Mouse (Mus musculus): ENCODE measurements around the gene Ppm1h. TPM values are rescaled to one million over a fixed set of nuclear protein-coding genes. Genes with fewer than 3 reads are reported as not detected.

The Ppm1h gene
- total and polyA plus RNA-seq, 2 experiments from 2014 or later: 50.3 to 60.2 TPM

DNA sequence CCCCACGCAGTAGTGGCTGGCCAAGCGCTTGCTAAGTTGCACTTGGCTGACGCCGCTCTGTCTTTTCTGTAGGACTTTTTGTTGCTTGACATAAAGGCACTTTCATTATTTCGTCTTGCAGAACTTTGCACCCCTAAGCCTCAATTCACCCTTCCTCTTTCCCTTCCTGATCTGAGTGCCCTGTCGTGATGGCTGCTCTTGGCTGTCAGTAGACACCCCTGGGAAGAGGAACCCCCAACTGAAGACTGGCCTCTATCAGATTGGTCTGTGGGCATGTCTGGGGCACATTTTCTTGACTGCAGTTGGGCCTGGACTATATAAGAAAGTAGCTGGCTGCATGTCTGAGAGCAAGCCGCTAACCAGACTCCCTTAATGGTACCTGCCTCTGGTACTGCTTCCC, 95.6 kb downstream of the Ppm1h start:
- no peak overlapping the region for H3K27ac ChIP-seq
- DNase-seq (ENCODE audit: low spot score): no peak
- no peaks in the 10 kb centered on the region for H3K4me1 ChIP-seq (ENCODE audit: insufficient read depth, low read length)
- no peak for ATAC-seq
- H3K4me3 ChIP-seq (ENCODE audit: low read length): no peak overlapping the region
- H3K27me3 ChIP-seq (ENCODE audit: insufficient read depth, low read length): no peaks in the 10 kb centered on the region
- H3K9ac ChIP-seq (replicated peaks; ENCODE audit: low read length): no peak overlapping the region
- WGBS: 72% methylated on average over 7 of the region's 7 CpGs
- no peak overlapping the region for H3K4me2 ChIP-seq (ENCODE audit: low read depth, low read length)
- H3K9me3 ChIP-seq (ENCODE audit: low read length): no peaks in the 10 kb centered on the region
- TF ChIP-seq CTCF (IDR thresholded peaks at IDR 0.05; ENCODE audit: low read depth): no peak
- no peaks in the 10 kb centered on the region for H3K36me3 ChIP-seq (ENCODE audit: insufficient read depth, low read length)

DNA sequence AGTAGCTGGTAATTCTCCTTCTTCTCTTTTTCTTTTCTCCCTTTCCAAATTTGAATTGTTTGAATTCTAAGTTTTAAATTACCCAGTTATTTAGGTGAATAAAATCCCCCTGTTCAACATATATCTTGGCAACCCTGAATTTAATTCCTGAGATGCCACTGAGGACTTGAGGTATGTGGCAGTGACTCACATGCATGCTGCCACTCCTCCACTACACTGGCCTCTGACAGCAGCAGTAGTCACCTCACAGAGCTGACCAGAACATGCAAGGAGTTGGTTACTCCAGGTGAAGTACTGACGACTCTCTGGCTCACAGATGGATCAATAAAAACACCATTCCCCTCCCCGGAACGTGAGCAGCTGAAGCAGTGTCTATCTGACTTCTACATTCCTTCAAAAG, 98.9 kb downstream of the Ppm1h start:
- H3K4me2 ChIP-seq (ENCODE audit: low read depth, low read length): no peak overlapping the region
- WGBS: 75% methylated on average over 3 of the region's 3 CpGs
- no peak for ATAC-seq
- no peak for DNase-seq (ENCODE audit: low spot score)
- H3K9me3 ChIP-seq (ENCODE audit: low read length): no peaks in the 10 kb centered on the region
- no peaks in the 10 kb centered on the region for H3K4me1 ChIP-seq (ENCODE audit: insufficient read depth, low read length)
- H3K4me3 ChIP-seq (ENCODE audit: low read length): no peak overlapping the region
- H3K36me3 ChIP-seq (ENCODE audit: insufficient read depth, low read length): no peaks in the 10 kb centered on the region
- H3K9ac ChIP-seq (replicated peaks; ENCODE audit: low read length): no peak overlapping the region
- TF ChIP-seq CTCF (IDR thresholded peaks at IDR 0.05; ENCODE audit: low read depth): no peak
- H3K27ac ChIP-seq: no peak overlapping the region
- no peaks in the 10 kb centered on the region for H3K27me3 ChIP-seq (ENCODE audit: insufficient read depth, low read length)

- H3K4me2 ChIP-seq (ENCODE audit: low read depth, low read length): no peak overlapping the region
- H3K4me1 ChIP-seq (ENCODE audit: insufficient read depth, low read length): no peaks in the 10 kb centered on the region
- no peak for TF ChIP-seq CTCF (IDR thresholded peaks at IDR 0.05; ENCODE audit: low read depth)
- no peak overlapping the region for H3K4me3 ChIP-seq (ENCODE audit: low read length)
- no peaks in the 10 kb centered on the region for H3K9me3 ChIP-seq (ENCODE audit: low read length)
- WGBS: 87% methylated on average over 3 of the region's 3 CpGs
- no peak overlapping the region for H3K9ac ChIP-seq (replicated peaks; ENCODE audit: low read length)
- ATAC-seq: no peak
- no peaks in the 10 kb centered on the region for H3K27me3 ChIP-seq (ENCODE audit: insufficient read depth, low read length)
- H3K36me3 ChIP-seq (ENCODE audit: insufficient read depth, low read length): no peaks in the 10 kb centered on the region
- DNase-seq (ENCODE audit: low spot score): no peak
- no peak overlapping the region for H3K27ac ChIP-seq
These were observed 99.5 kb downstream of the Ppm1h start for GRCm38 (mm10) chr10:122777939-122778655.

DNA sequence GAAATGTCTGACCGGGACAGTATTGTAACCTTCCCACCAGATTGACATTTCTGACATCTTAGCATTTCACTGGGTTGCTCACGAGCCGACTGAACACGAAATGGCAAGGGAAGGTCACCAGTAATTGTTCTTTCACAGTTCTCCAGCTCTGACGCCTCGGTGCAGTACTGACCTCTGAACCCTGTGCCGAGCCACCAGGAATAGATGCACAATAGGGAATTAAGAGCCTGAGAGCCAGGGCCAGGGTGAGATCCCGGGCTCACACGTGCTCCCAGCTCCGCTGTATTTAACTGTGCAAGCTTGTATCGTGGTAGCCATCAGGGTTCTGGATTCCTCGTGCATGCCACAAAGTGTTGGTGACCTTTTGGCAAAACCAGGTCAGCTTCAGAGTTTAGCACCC, 100.8 kb downstream of the Ppm1h start:
- H3K36me3 ChIP-seq (ENCODE audit: insufficient read depth, low read length): no peaks in the 10 kb centered on the region
- H3K27ac ChIP-seq: no peak overlapping the region
- TF ChIP-seq CTCF (IDR thresholded peaks at IDR 0.05; ENCODE audit: low read depth): no peak
- ATAC-seq (no peak), DNase-seq (ENCODE audit: low spot score) (no peak)
- no peaks in the 10 kb centered on the region for H3K9me3 ChIP-seq (ENCODE audit: low read length)
- H3K27me3 ChIP-seq (ENCODE audit: insufficient read depth, low read length): no peaks in the 10 kb centered on the region
- no peak overlapping the region for H3K9ac ChIP-seq (replicated peaks; ENCODE audit: low read length)
- 22% methylated on average over 12 of the region's 12 CpGs for WGBS
- H3K4me3 ChIP-seq (ENCODE audit: low read length): no peak overlapping the region
- H3K4me2 ChIP-seq (ENCODE audit: low read depth, low read length): no peak overlapping the region
- H3K4me1 ChIP-seq (ENCODE audit: insufficient read depth, low read length): no peaks in the 10 kb centered on the region

- H3K4me2 ChIP-seq (ENCODE audit: low read depth, low read length): no peak overlapping the region
- H3K36me3 ChIP-seq (ENCODE audit: insufficient read depth, low read length): no peaks in the 10 kb centered on the region
- H3K27ac ChIP-seq: peak overlapping the region; percentile 34; the same call in 1 of the 2 replicates
- H3K4me1 ChIP-seq (ENCODE audit: insufficient read depth, low read length): no peaks in the 10 kb centered on the region; the same call in 1 of the 2 replicates
- H3K4me3 ChIP-seq (ENCODE audit: low read length): no peak overlapping the region
- no peak overlapping the region for H3K9ac ChIP-seq (replicated peaks; ENCODE audit: low read length)
- DNase-seq (ENCODE audit: low spot score) (peak; percentile 75), ATAC-seq (peak; percentile 91)
- 6% methylated on average over 4 of the region's 4 CpGs for WGBS
- H3K27me3 ChIP-seq (ENCODE audit: insufficient read depth, low read length): no peaks in the 10 kb centered on the region
- no peak for TF ChIP-seq CTCF (IDR thresholded peaks at IDR 0.05; ENCODE audit: low read depth)
- H3K9me3 ChIP-seq (ENCODE audit: low read length): no peaks in the 10 kb centered on the region
These were observed 104.2 kb downstream of the Ppm1h start for GRCm38 (mm10) chr10:122782755-122783154.

DNA sequence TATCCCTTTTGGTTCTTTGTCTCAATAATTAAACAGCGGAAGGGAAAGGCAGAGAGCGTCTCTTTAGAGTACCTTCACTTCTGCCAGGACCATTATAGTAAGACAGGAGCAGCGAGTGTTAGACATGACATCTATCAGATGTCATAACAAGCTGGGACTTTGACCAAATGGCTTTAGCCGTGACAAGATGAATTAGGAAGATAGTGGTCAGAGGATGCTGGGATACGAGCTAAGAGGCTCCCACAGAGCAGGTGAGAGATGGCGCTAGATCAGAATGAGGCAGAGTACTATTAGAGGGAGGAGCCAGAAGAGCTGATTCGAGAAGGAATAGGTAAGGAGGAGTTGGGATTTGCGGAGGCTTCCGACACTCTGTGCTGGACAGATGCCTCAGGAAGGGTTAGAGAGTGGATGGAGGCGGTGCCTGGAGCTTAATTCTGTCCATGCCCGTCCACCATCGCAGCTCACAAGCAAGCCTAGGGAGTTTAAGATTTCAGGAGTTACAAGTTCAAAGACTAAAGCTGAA, 111.1 kb downstream of the Ppm1h start:
- ATAC-seq (0 out of 2 replicates have a peak, but pooled peaks have one; percentile 25), DNase-seq (ENCODE audit: low spot score) (peak; percentile 27)
- Histone ChIP-seq H3K36me3 (ENCODE audit: insufficient read depth, low read length) (no peaks in the 10 kb centered on the region), H3K9ac (replicated peaks; ENCODE audit: low read length) (no peak overlapping the region), H3K4me3 (ENCODE audit: low read length) (no peak overlapping the region), H3K9me3 (ENCODE audit: low read length) (no peaks in the 10 kb centered on the region), H3K4me2 (ENCODE audit: low read depth, low read length) (no peak overlapping the region), H3K27me3 (ENCODE audit: insufficient read depth, low read length) (no peaks in the 10 kb centered on the region), H3K4me1 (ENCODE audit: insufficient read depth, low read length) (peaks cover 4% of the 10 kb centered on the region), H3K27ac (no peak overlapping the region)
- TF ChIP-seq CTCF (IDR thresholded peaks at IDR 0.05; ENCODE audit: low read depth): no peak
- 38% methylated on average over 12 of the region's 12 CpGs for WGBS

All from hindbrain, postnatal 0 days (tissue).